Mouse (Mus musculus): ENCODE measurements around the gene Dct. TPM values are rescaled to one million over a fixed set of nuclear protein-coding genes. Genes with fewer than 3 reads are reported as not detected.

Gene Dct
- total RNA-seq, 2 experiments from 2014 or later = 0.27 to 0.51 TPM

DNA sequence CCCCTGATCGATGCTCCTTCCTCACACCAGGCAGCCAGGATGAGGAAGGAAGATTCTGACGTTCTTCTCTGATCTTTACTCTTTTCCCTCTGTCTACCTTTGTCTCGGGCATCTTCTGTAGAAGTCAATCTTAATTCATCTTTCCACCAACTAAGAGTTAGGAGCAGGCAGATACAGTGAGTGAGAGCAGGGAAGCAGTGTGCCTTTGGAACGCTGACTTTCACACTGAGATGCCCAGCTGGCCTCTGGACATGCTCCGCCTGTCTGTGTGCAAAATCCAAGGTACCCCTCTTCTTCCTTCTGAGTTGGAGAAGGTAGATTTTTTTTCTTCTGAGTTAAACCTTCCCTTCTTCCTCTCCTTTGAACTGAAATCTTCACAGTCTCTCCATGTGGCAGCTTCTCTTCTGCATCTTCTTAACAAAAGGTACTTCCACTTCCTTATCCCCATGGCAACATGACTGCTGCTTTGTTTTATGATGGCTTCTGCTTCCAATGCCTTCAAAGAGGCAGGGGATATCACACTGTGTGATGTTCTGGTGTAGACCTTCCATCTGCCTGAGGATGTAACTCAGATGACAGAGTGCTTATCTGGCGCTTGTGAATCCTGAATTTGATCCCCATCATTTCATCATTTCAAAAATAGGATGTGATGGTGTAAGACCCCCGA lies 9.9 kb upstream of the Dct start:
- no peak overlapping the region for H3K4me3 ChIP-seq
- TF ChIP-seq CTCF (conservative IDR thresholded peaks at IDR 0.05) = no peak
- no peak for DNase-seq (ENCODE audit: low spot score in 2 of 2)
- no peak overlapping the region for H3K27ac ChIP-seq

DNA sequence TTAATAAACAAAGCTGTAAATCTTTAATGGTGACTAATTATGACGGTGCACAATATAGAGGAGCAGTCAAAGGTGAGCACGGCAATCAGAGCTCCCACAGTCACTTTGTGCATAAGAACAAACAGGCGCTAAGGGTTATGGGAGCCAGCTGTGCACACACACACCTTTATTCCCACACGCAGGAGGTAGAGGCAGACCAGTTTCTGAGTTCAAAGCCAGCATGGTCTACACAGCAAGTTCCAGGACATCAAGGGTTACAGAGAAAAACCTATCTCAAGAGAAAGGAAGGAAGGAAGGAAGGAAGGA lies 6.5 kb upstream of the Dct start:
- Histone ChIP-seq H3K27ac (no peak overlapping the region), H3K4me3 (no peak overlapping the region)
- TF ChIP-seq CTCF (conservative IDR thresholded peaks at IDR 0.05) = no peak
- no peak for DNase-seq (ENCODE audit: low spot score in 2 of 2)

DNA sequence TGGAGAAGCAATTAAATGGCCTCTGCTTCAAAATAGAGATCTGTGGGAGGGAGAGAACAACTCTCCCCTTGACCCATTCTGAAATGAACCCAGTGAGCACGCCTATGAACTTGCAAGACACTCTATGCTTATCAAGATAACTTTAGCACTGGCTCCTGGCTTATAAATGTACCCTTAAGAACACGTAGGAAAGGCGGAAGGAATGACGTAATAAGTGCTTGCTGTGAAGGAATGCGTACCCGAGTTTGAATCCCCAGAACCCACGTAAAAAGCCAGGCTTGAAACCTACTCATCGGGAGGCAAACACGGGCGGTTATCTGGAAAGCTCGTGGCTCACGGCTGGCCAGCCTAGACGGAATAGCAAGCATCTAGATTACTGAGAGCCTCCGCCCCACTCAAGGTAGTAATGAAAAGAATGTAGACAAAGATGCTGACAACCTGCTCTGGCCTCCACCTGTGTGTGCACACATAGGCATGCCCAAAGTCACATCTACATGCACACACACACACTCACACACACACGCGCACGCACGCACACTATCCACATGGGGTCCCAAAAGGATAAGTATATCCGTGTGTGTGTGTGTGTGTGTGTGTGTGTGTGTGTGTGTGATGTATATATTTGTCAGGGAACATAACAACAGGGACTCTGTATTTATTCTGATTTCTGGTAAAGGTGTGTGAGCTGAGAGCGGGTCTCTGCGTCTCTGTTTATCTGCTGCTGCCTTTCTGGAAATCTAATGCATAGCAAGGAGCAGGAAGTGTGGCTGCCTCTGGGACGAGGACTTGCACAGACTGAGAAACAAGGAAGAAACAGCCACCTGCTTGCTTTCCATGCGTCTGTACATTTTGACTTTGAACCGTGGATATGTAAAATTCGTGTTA lies 5.9 kb upstream of the Dct start:
- TF ChIP-seq CTCF (conservative IDR thresholded peaks at IDR 0.05) = no peak
- no peak overlapping the region for H3K27ac ChIP-seq
- H3K4me3 ChIP-seq = no peak overlapping the region
- DNase-seq (ENCODE audit: low spot score in 2 of 2) = no peak

DNA sequence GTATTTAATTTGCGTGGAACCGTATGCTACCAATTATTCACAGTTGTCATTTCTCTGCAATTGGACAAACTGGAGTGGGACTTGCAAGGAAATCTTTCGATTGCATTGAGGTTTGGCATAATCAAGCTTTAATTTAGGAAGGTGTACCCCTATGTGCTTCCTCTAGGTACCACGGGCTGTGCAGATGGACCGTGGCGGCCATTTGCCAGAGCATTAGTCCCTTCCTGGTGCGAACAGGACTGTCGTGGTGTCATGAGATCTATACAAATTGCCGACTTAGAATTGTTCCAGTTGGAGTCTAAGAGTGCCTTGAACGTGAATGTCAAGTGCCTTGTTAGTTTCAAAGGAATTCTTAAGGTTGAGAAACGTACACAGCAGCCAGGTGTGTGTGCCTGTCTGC lies 726 bp upstream of the Dct start:
- H3K27ac ChIP-seq = no peak overlapping the region
- no peak for DNase-seq (ENCODE audit: low spot score in 2 of 2)
- H3K4me3 ChIP-seq = no peak overlapping the region
- TF ChIP-seq CTCF (conservative IDR thresholded peaks at IDR 0.05) = no peak

DNA sequence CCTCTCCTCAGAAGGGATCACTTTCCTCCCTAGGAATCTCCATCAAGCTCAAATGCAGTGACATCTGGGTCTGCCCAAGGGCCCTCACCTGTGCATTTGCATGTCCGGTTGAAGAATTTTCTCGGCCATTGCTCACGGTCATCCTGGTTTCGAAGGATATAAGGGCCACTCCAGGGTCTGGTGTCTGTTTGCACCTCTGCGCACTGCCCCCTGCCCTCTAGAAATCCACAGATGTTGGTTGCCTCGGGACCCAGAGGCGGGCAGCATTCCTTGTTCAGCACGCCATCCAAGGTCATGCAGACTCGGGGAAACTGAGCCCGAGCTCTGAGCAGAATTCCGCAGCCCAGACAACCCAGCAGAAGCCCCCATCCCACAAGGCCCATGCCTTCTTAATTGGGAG lies 648 bp downstream of the Dct start:
- no peak for TF ChIP-seq CTCF (conservative IDR thresholded peaks at IDR 0.05)
- Histone ChIP-seq H3K4me3 (no peak overlapping the region), H3K27ac (no peak overlapping the region)
- no peak for DNase-seq (ENCODE audit: low spot score in 2 of 2)

DNA sequence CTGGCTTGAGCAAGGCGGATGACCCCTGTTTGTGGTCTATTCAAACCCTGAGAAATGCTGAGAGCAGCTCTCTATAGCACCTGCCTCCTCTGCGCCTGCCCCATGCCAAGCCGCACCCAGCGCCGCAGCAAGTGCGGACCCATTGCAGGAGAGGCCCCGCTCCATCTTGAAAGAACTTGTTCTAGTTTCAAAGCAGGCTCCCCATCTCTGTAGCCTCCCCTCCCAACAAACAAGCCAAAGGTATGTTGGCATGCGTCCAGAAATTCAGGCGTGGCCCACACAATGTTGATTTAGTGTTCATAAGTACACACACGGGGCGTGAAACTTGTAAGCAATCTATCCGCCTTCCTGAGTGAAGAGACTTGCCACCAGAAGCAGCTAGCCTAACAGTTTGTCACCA lies 1.1 kb downstream of the Dct start:
- no peak overlapping the region for H3K27ac ChIP-seq
- TF ChIP-seq CTCF (conservative IDR thresholded peaks at IDR 0.05) = no peak
- no peak for DNase-seq (ENCODE audit: low spot score in 2 of 2)
- no peak overlapping the region for H3K4me3 ChIP-seq

DNA sequence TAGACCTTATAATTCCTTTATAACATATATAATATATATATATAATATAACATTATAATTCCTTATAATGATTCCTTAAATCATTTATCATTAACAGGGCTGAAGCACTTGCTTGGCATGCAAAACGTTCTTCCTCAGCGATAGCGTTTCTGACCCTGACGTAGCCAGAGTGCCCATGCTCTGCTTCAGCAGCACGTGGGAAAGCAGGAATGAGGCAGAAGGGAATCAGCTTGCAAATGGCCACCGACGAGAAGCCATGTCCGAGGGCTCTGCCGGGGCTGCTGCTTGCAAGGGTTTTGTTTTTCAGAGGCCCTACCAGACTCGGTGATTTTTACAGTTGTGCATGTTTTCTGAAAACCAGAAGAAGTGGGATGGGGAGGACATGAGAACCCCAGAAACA lies 1.6 kb downstream of the Dct start:
- DNase-seq (ENCODE audit: low spot score in 2 of 2) = no peak
- TF ChIP-seq CTCF (conservative IDR thresholded peaks at IDR 0.05) = no peak
- H3K4me3 ChIP-seq = no peak overlapping the region
- no peak overlapping the region for H3K27ac ChIP-seq

DNA sequence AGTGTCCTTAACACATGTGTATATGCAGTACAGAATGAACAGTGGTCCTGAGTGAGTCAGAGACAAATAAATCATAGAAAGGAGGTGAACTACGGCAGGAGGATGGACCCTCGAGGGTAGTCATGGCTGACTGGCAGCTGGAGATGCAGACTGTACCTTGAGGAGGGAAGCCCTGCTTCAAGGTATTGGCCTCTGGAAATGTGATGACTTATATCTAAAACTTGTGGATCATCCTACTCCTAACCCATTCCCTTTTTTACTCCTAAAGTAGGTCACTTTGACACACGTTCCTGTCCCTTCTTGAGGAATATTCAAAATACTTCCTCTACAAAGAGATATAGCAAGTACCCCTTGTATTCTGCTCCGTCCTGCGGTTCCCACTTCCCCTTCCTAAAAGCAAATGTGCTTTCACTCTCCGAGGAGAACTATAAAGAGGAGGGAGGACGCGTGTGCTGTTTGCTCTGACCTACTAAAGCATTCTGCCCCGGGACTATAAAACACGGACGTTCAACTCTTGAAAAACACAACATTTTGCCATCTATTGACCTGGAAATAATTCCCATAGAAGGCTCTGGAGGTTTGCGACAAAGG lies 2.3 kb downstream of the Dct start:
- no peak for TF ChIP-seq CTCF (conservative IDR thresholded peaks at IDR 0.05)
- DNase-seq (ENCODE audit: low spot score in 2 of 2) = no peak
- Histone ChIP-seq H3K4me3 (no peak overlapping the region), H3K27ac (no peak overlapping the region)

DNA sequence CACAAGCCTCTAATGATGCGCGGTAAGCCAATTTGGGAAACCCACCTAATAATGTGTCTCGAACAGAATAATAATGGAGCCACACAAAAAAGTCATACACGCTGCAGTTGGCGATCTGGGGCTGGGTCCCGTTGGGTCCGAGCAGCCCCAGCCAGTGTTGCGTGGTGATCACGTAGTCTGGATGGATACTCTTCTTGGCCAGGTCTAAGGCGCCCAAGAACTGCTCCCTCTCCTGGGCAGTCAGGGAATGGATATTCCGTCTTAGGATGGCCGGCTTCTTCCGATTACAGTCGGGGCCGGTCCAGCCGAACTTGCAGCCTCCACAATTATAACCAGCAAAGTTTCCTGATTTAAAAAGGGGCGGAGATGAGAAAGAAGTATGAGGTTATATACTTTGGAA lies 9.1 kb downstream of the Dct start:
- DNase-seq (ENCODE audit: low spot score in 2 of 2) = no peak
- peak; percentile 76 for TF ChIP-seq CTCF (conservative IDR thresholded peaks at IDR 0.05)
- Histone ChIP-seq H3K4me3 (peak overlapping the region; percentile 30; the same call in 1 of the 2 replicates), H3K27ac (no peak overlapping the region)

DNA sequence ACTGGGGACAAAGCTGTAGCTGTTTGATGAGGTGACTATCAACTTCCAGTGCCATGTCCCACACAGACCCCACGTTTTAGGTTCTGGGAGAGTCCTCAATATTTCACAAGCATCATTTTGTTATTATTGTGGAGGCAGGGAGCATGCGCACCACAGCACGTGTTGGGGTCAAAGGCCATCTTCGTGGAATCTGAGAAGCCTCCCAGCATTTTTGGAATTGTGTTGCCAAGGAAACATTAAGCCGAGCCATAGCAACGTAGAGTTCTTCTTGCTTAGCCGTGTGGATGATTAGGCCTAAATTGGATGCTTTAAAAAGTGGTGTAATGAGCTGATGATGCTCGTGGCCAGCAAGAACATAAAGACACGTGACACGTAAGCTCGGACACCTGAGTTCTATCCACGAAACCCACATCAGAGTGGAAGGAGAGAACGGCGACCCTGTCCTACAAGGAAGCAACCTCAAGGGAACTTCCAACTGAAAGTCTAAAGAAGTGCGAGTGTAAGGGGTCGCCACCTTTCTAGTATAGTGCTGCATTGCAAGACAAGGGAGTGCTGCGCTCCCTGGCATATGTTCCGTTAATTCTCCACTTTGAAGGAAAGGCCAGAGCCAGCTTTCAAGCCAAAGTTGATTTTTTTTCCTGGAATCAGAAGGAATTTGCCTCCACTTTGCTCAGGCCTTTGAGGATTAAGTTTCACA lies 9.8 kb downstream of the Dct start:
- Histone ChIP-seq H3K27ac (no peak overlapping the region), H3K4me3 (no peak overlapping the region)
- DNase-seq (ENCODE audit: low spot score in 2 of 2) = no peak
- TF ChIP-seq CTCF (conservative IDR thresholded peaks at IDR 0.05) = no peak

DNA sequence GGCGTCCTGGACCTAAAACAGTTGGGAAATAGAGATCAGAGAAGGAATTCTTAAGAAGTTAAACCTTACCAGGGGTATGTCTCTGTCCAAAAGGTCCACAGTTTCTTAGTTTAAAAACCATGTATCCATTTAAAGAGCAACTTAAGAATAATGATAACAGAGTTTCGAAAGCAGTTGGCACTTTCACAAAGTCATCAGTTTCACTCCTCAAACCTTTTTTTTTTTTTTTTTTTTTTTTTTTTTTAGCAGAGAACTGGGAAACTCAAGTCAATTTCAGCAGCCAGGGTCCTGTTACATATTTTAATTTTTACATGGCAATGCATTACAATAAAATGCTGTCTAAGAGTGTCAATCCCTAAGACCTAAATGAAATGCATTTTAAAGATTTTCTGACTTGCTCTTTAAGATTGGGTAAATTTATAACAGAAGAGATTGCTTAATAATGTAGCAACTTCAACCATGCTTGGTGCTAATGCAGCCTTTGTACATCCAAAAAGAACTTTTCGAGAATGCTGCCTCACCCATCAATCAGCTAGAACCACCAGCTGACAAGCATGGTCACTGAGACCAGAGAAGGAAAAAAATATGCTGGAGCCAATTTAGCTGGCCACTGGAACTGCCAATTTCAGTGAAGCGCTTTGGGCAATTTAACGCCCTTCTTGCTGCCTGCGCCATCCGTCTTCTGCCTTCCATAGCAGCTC lies 11.3 kb downstream of the Dct start:
- no peak for DNase-seq (ENCODE audit: low spot score in 2 of 2)
- Histone ChIP-seq H3K27ac (no peak overlapping the region), H3K4me3 (no peak overlapping the region)
- no peak for TF ChIP-seq CTCF (conservative IDR thresholded peaks at IDR 0.05)

DNA sequence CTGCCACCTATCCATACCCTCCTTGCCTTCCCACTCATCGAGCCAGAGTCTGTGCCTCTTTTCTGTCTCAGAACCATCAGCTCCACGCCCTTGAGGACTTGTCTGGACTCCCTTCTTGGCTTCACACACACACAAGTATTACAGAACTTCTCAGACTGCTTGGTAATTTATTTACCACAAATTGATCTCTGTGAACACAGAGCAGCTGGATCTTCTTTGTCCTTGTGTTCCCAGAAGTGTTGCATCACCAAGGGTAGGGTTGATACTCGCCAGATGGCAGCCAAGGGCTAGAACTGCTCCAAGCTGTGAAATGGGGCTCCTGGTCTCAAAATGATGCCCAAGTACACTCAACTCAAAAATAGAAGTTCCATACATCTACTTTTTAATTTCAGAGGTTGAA lies 13.0 kb downstream of the Dct start:
- Histone ChIP-seq H3K4me3 (no peak overlapping the region), H3K27ac (no peak overlapping the region)
- no peak for TF ChIP-seq CTCF (conservative IDR thresholded peaks at IDR 0.05)
- no peak for DNase-seq (ENCODE audit: low spot score in 2 of 2)

DNA sequence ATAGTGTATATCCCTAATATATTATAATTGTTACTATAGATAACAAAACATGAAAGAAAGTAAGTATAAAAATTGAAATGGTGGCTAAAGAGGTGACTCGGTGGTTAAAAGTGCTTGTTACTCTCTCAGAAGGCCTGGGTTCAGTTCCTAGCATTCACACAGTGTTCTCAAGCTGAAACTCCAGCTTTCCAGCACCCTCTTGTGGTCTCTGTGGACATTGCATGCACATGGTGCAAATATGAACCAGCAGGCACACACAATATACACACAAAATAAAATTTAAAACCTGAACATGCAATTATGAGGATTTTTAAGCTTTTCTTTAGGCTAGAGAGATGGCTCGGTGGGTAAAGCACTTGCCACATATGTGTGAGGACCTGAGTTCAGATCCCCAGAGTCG lies 24.5 kb downstream of the Dct start:
- Histone ChIP-seq H3K27ac (no peak overlapping the region), H3K4me3 (no peak overlapping the region)
- DNase-seq (ENCODE audit: low spot score in 2 of 2) = no peak
- TF ChIP-seq CTCF (conservative IDR thresholded peaks at IDR 0.05) = peak; percentile 58
